Mouse (Mus musculus) layer of hippocampus, adult 2 months (tissue): ENCODE results near the gene Phactr1. TPM values are rescaled to one million over a fixed set of nuclear protein-coding genes. Genes with fewer than 3 reads are reported as not detected.

Experiments used
- DNase-seq, 2 experiments: peaks; one replicate each; pipeline ENCODE4 v3.0.0; 2022; ENCODE audit warnings: low spot score in 2 of 2
- H3K27ac ChIP-seq: fragments of 200-600 bp; 2 replicates; pipeline ENCODE4 v1.8.1; 2022
- H3K4me3 ChIP-seq: fragments of 200-600 bp; 2 replicates; pipeline ENCODE4 v1.8.1; 2022; ENCODE audit warnings: mild to moderate bottlenecking
- CTCF ChIP-seq: fragments of 200-600 bp; conservative IDR thresholded peaks from 2 replicates; pipeline ENCODE4 v1.8.1; 2022; ENCODE audit warnings: antibody characterized with exemption, mild to moderate bottlenecking, moderate library complexity
- long read RNA-seq, 2 experiments: library from polyadenylated mRNA; stranded (forward); transcript quantifications; one replicate each; pipeline ENCODE4 v2.0.0; 2021; ENCODE audit warnings: borderline mapping rate in 2 of 2
- total RNA-seq, 2 experiments: library from RNA; stranded (reverse); gene quantifications; 2 replicates each; pipeline ENCODE4 v1.2.3; 2021

Gene Phactr1
- total RNA-seq, result 100 to 1,000 TPM; 307 to 310 TPM
- long read RNA-seq, experiment 1, transcript Phactr1-206 (13 exons, 2,056 nt), result major isoform, 5 of 131 reads
- long read RNA-seq, experiment 1, partial matches to known transcripts, result 64 of 131 reads
- long read RNA-seq, experiment 1, other reads (novel, unspliced or antisense), result 62 of 131 reads
- long read RNA-seq, experiment 2, transcript Phactr1-206 (13 exons, 2,056 nt), result major isoform, 6 of 186 reads
- long read RNA-seq, experiment 2, partial matches to known transcripts, result 97 of 186 reads
- long read RNA-seq, experiment 2, other reads (novel, unspliced or antisense), result 80 of 186 reads

DNA sequence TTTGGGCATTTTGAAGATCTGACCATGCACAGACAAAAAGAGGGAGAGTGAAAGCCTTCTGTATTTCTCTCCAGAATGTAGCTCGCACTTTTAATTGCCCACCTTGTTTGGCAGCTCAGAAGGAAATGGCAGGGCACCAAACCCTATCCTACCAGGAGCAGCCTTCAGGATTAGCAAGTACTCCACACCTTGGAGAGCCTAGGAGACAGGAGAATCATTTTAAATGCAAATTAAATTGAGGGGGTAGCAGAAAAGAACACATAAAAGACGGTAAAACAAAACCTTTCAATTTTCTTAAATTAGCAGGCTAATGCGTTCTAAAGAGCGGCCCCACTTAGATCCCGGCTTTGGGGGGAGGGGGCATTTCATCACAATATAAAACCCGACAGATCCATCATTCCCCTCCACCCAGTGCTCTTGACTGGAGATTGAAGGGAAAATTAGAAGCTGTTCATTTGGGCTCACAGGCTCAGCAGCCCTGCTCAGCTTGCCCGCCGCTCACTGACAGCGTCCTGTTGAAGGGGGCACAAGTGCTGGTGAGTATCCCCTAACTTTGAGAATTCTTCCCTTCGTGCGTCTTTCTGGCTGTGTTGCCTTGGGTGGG lies at the start of gene Phactr1:
Gene Phactr1 (plus strand): TSS at position 233 of the 604 bp plus-strand sequence.
- Histone ChIP-seq H3K4me3 (peak within 1 kb of the TSS; percentile 61), H3K27ac (peak within 1 kb of the TSS; percentile 91)
- DNase-seq, result no peak

DNA sequence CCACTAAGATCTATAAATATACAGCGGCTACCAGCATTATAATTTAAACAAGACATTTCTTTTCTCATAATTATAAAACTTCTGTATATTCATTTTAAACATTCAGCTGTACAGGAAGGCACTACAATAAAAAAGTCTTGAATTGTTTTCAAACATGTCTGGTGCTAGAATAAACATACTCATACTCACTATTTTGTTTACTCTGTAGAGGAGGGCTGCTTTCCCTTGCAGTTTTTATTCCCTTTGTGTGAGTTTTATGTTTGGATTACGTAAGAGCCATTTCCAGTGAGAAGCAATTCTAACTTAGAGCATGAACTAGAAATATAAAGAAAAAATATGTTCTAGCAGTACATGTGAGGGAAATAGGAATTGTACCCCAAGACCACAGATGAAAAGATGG lies 45.5 kb upstream of the Phactr1 start:
- H3K27ac ChIP-seq, result no peak overlapping the region
- no peak for DNase-seq
- TF ChIP-seq CTCF, result no peak
- H3K4me3 ChIP-seq, result no peak overlapping the region

More for the DNA sequence above, at the start of gene Phactr1:
- TF ChIP-seq CTCF, result no peak

DNA sequence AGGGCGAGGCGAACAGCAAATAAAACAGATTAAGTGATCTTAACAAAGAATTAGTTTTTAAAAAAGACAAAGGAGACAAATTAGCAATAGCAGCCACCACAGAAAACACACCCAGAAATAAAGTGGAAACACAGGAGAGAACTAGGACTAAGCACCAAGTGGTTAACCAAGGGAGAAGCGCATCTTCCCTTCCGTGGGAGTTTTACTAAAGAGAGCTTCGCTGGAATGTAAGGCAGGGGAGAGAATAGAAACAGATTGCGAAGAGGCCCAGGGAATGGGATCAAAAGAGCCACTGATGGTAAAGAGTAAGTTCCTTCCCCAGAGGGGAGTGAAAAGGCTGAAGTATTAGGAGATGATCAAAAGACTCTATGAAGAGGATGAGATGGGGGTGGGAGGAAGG lies 30.2 kb upstream of the Phactr1 start:
- peak overlapping the region; percentile 14; the same call in 1 of the 2 replicates for H3K27ac ChIP-seq
- no peak for TF ChIP-seq CTCF
- H3K4me3 ChIP-seq, result no peak overlapping the region
- no peak for DNase-seq

- DNase-seq, result no peak
- no peak overlapping the region for H3K27ac ChIP-seq
- no peak overlapping the region for H3K4me3 ChIP-seq
- no peak for TF ChIP-seq CTCF
Observed at GRCm38 (mm10) chr13:42656643-42657315, 23.6 kb upstream of the Phactr1 start.

DNA sequence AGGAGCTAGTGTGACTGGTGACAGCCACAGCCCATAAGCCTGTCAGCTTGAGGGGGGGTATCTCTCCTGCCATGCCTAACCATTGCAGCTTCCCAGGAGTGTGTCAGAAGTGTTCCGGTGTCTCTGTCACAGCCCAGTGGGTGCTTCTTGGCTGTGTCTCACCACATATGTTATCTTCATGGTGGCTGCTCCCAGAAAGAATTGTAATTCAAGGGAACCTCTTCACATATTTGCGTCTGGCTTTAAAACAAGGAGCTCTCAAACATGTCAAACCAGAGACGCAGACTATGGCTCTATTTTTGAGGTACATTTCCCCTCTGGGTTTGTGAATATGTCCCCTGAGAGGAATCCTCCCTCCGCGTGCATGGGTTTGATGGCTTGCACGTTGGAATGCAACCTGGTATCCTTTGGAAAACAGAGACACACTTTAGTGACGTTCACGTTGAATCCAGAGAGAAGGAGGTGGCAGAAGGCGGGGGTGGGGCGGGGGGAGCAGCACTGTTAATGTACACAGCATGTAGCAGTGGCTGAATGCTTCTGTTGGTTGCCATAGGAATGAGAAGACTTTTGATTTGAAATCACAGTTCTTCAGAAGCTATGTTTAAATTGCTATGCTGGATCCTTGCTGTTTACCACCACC lies 8.7 kb upstream of the Phactr1 start:
- no peak overlapping the region for H3K4me3 ChIP-seq
- DNase-seq, result no peak
- H3K27ac ChIP-seq, result peak overlapping the region; percentile 71; the same call in 1 of the 2 replicates
- TF ChIP-seq CTCF, result no peak

- H3K27ac ChIP-seq, result peak overlapping the region; percentile 91
- peak in 1 of 2 experiments; percentile 60 for DNase-seq
Observed at GRCm38 (mm10) chr13:42681299-42681698, 876 bp downstream of the Phactr1 start.

DNA sequence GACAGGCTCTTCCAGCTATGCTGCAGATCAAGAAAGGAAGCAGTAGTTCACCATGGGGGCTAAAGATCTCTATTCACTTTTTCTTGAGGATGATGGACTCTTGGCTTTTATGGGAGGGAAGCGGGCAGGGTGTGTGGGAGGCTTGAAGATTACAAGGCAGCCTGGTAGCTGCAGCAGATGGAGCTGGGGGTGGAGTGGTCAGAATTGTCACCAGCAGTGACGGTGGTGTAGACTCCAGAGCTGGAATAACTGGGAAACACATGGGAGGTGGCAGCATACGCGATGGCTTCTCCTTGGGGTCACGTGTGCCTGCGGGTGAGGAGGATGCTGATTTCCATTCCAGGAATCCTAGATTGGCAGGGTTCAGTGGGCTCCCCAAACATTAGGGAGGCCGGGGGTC lies 3.8 kb downstream of the Phactr1 start:
- TF ChIP-seq CTCF, result no peak
- peak overlapping the region; percentile 61 for H3K4me3 ChIP-seq
- DNase-seq, result peak; percentile 42 to 67
- H3K27ac ChIP-seq, result peak overlapping the region; percentile 91

More at GRCm38 (mm10) chr13:42681299-42681698, 876 bp downstream of the Phactr1 start:
- no peak for TF ChIP-seq CTCF
- H3K4me3 ChIP-seq, result peak overlapping the region; percentile 61

GRCm38 (mm10) chr13:42692233-42692632 lies 11.8 kb downstream of the Phactr1 start:
- no peak for DNase-seq
- H3K27ac ChIP-seq, result no peak overlapping the region
- no peak for TF ChIP-seq CTCF

GRCm38 (mm10) chr13:42696641-42697040 lies 16.2 kb downstream of the Phactr1 start:
- peak overlapping the region; percentile 51; the same call in 1 of the 2 replicates for H3K27ac ChIP-seq
- TF ChIP-seq CTCF, result no peak
- peak in 1 of 2 experiments; percentile 76 for DNase-seq
- no peak overlapping the region for H3K4me3 ChIP-seq

More at GRCm38 (mm10) chr13:42692233-42692632, 11.8 kb downstream of the Phactr1 start:
- H3K4me3 ChIP-seq, result no peak overlapping the region

DNA sequence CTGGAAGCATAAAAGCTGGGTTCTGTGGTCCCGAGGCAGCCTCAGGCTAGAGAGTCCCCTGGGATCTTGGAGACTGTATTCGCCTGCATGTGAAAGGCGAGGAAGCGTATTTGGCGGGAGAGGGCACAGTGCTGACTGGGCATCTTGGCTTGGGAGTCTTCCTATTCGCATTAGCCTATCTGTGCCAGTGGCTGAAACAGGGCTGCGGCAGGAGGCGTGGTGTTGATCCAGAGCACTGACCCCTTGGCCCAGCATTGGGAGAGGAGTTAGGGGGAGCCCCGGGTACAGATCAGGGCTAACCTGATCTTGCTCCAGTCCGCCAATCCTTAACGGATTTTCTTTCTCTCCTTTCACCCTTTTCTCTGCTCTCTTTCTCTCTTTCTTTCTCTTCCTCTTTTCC lies 28.7 kb downstream of the Phactr1 start:
- no peak for DNase-seq
- Histone ChIP-seq H3K27ac (peak overlapping the region; percentile 77; the same call in 1 of the 2 replicates), H3K4me3 (peak overlapping the region; percentile 67)
- no peak for TF ChIP-seq CTCF

DNA sequence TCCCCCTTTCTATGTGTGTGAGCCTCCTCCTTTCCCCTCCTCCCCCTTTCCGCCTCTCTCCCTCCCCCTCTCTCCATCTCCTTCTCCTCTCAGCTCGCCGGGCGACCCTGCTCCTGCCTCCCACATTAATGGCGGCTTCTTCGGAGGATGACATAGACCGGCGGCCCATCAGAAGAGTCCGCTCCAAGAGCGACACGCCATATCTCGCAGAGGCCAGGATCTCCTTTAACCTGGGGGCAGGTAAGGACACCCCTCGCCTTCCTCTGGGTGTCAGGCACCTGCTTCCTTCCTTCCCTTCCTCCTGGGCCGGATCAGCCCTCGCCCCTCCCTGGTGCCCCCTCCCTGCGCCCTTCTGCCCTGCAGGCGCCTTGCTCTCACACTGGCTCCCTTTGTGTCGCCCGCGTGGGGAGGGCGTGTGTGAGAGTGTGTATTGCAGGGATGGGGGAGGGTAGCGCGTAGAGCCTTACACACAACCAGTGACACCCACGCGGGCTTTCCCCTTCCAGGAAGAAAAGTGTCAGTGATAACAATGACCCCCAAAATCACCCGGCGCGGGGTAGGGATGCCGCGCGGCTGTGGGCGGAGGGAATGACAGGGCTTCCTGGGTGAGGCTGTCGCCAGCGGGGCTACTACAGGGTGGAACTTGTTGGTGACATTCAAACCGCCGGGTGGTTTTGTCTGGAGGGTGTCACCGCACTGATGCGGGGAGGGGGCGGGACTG lies 29.3 kb downstream of the Phactr1 start:
- TF ChIP-seq CTCF, result peak; percentile 25; the same call in 1 of the 2 replicates
- peak overlapping the region; percentile 67 for H3K4me3 ChIP-seq
- DNase-seq, result peak in 1 of 2 experiments; percentile 48
- peak overlapping the region; percentile 77 for H3K27ac ChIP-seq

DNA sequence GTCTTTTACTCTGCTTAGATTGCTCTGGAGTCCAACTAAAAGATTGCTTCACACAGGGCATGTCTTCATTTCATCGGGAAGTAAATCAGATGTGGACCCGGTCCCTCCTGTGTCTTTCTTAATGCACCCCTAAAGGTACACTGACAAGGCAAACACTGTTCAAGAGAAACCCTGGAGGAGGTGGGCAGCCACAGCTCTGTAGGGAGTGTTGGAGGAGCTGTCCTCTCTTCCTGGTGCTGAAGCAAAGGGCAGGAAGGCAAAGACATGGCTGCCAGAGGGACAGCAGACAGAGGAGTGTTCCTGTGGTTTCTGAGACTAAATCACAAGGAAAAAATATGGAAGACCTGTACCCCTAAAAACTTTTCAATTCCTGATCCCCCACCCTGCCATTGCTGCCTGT lies 31.1 kb downstream of the Phactr1 start:
- H3K4me3 ChIP-seq, result no peak overlapping the region
- no peak for TF ChIP-seq CTCF
- no peak for DNase-seq
- no peak overlapping the region for H3K27ac ChIP-seq
